Mouse (Mus musculus) spleen, postnatal 0 days (tissue): ENCODE measurements around the gene Nipsnap2. TPM values are rescaled to one million over a fixed set of nuclear protein-coding genes. Genes with fewer than 3 reads are reported as not detected.

Experiments used
- polyA plus RNA-seq: library from polyadenylated mRNA; unstranded; fragments of >200 nt; fragmentation: Nextera tagmentation; extraction: Ambion mirVana; gene quantifications from 2 replicates; pipeline ENCODE4 v1.2.1, GENCODE M21; 2015

Gene Nipsnap2
- 64.8 and 73.6 TPM in 2 replicates for polyA plus RNA-seq

GRCm38 (mm10) chr5:129724834-129725773 is at the start of gene Nipsnap2:
Gene Nipsnap2, plus strand, starts transcription at chr5:129725063.

DNA sequence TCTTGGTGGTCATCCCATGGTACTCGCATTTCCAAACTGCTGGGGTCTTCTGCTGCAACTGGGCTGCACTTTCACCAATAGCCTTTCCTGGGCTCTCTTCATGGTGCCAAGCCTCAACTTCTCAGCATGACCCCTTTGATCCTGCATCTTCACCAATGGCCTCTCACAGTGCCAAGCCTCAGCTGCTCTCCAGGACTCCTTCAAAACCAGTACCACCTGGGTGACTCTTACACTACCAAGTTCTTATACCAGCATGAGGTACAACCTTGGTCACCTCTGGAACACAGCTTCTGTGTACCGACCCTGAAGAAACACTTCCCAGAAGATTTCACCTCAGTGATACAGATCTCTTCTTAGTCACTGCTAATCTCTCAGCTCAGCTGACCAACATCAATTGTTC is 16.5 kb upstream of the Nipsnap2 start, which contains the start of gene Sept14:
Gene Sept14 (minus strand): TSS at position 101 of the 400 bp plus-strand sequence.

GRCm38 (mm10) chr5:129715326-129715861 is 9.5 kb upstream of the Nipsnap2 start, which contains the start of gene Mrps17:
Gene Mrps17, plus strand, starts transcription at chr5:129715497.

DNA sequence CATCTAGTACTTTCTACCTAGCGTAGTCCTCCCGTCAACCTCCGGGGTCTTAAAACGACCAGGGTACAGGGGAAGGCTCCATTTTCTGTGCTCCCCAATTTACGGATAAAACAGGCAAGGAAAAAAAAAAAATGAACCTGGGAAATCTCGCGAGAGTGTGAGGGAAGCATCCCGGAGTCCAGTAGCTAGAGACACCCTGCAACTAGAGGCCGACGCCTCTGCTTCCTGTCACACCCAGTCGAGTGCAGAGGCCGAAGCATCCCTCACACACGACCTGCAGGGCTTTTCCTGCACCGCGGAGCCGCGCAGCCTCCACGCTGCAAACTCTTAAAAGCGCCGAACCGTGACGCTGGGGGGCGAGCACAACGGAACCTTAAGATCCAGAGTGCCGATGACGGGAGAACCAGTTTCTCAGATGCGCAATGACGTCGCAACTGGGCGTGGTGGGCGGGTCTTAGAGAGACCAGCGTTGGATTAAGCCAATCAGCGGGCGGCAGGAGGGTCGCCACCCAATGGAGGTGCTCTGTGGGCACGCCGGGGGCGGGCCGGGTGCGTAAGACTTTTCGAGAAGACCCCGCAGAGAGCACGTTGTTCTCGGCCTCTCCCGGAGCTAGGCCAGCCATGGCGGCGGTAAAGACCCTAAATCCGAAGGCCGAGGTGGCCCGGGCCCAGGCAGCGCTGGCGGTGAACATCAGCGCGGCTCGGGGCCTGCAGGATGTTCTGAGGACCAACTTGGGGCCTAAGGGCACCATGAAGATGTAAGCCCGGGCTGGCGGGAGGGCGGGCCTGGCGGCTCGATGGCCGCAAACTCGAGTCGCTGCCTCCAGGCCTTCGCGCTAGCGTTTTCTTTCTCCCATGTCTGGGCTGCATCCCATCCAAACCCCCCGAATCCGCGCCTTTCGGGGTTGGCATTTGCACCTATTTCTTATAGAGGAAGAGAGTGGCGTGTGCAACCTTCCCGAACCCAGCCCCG is 62.2 kb downstream of the Nipsnap2 start, which contains the start of gene Psph:
Gene Psph (minus strand): TSS at position 632 of the 973 bp plus-strand sequence.

Other genes starting within 250 kb of the Nipsnap2 start
- 27.0 and 30.6 TPM in 2 replicates for gene Sfswap, start 223.8 kb upstream of the Nipsnap2 start, polyA plus RNA-seq
- 1.3 TPM in 2 replicates for gene Mmp17, start 140.9 kb upstream of the Nipsnap2 start, polyA plus RNA-seq
- gene Zfp11, start 55.0 kb upstream of the Nipsnap2 start, polyA plus RNA-seq, result 0.93 and 1.3 TPM in 2 replicates
- not detected in 2 replicates for gene Sept14, start 16.6 kb upstream of the Nipsnap2 start, polyA plus RNA-seq
- gene Mrps17, start 9.6 kb upstream of the Nipsnap2 start, polyA plus RNA-seq, result 134 and 139 TPM in 2 replicates
- 25.9 and 27.4 TPM in 2 replicates for gene Psph, start 62.4 kb downstream of the Nipsnap2 start, polyA plus RNA-seq
- 18.0 and 19.4 TPM in 2 replicates for gene Sumf2, start 121.9 kb downstream of the Nipsnap2 start, polyA plus RNA-seq
- gene Chchd2, start 162.4 kb downstream of the Nipsnap2 start, polyA plus RNA-seq, result 659 and 664 TPM in 2 replicates
- 1.3 and 2.1 TPM in 2 replicates for gene Zbed5, start 170.7 kb downstream of the Nipsnap2 start, polyA plus RNA-seq
- gene Phkg1, start 173.5 kb downstream of the Nipsnap2 start, polyA plus RNA-seq, result 0.08 TPM in 1 of 2 replicates, not detected in the other
- gene Nupr1l, start 183.5 kb downstream of the Nipsnap2 start, polyA plus RNA-seq, result 1.6 and 1.8 TPM in 2 replicates
- 23.7 and 27.3 TPM in 2 replicates for gene Vkorc1l1, start 216.9 kb downstream of the Nipsnap2 start, polyA plus RNA-seq